Mouse (Mus musculus) hindbrain, embryonic 16.5 days (tissue): ENCODE measurements at regions not wholly inside any gene's neighbourhood (a gene's known extent, or its start where the extent isn't known, plus 50 kb on each side); places are given as distances from the start of the nearest gene placed in this dataset.

ENCODE experiments used
- ATAC-seq: fragments of 200-750 bp; cut with Nextera tagmentation; 2 replicates; pipeline ENCODE4 v1.8.0; 2017; ENCODE audit warnings: moderate TSS enrichment, moderate library complexity
- H3K27ac ChIP-seq: fragments of 300-500 bp; sonication (generic); 2 replicates; pipeline ENCODE4 v1.5.1; 2014; ENCODE audit warnings: low read depth, mild to moderate bottlenecking, control low read depth, low read length, moderate library complexity
- H3K27me3 ChIP-seq: fragments of 300-500 bp; sonication (generic); replicated peaks from 2 replicates; pipeline ENCODE4 v1.6.1; 2014; ENCODE audit warnings: low read length; ENCODE audit not compliant: control insufficient read depth, insufficient read depth
- H3K36me3 ChIP-seq: fragments of 300-500 bp; sonication (generic); 2 replicates; pipeline ENCODE4 v1.6.1; 2014; ENCODE audit warnings: mild to moderate bottlenecking, low read length, moderate library complexity, mixed read lengths; ENCODE audit not compliant: control insufficient read depth, insufficient read depth
- H3K4me1 ChIP-seq: fragments of 300-500 bp; sonication (generic); 2 replicates; pipeline ENCODE4 v1.6.1; 2014; ENCODE audit warnings: low read depth, low read length; ENCODE audit not compliant: control insufficient read depth, insufficient read depth
- H3K4me2 ChIP-seq: fragments of 300-500 bp; sonication (generic); 2 replicates; pipeline ENCODE4 v1.6.1; 2014; ENCODE audit warnings: mild to moderate bottlenecking, low read length, control low read depth, moderate library complexity
- H3K4me3 ChIP-seq: fragments of 300-500 bp; sonication (generic); 2 replicates; pipeline ENCODE4 v1.5.1; 2014; ENCODE audit warnings: mild to moderate bottlenecking, low read length, control low read depth, moderate library complexity
- H3K9ac ChIP-seq: fragments of 300-500 bp; sonication (generic); 2 replicates; pipeline ENCODE4 v1.6.1; 2014; ENCODE audit warnings: low read depth, mild to moderate bottlenecking, control low read depth, low read length, moderate library complexity
- H3K9me3 ChIP-seq: fragments of 300-500 bp; sonication (generic); 2 replicates; pipeline ENCODE4 v1.6.1; 2014; ENCODE audit warnings: mild to moderate bottlenecking, low read length, moderate library complexity; ENCODE audit not compliant: control insufficient read depth
- WGBS: fragments of 180-500 bp; shearing (Covaris S2); extraction: QIAGEN DNeasy Blood & Tissue Kit; methylation state at CpG from one replicate; pipeline ENCODE4 v1.1.7; 2014; 5-methylcytosine and 5-hydroxymethylcytosine counted together

GRCm38 (mm10) chr9:24006353-24006752, 91.4 kb upstream of the Npsr1 start:
- Histone ChIP-seq H3K4me2 (no peak overlapping the region), H3K27me3 (no peaks in the 10 kb centered on the region), H3K9ac (no peak overlapping the region), H3K4me3 (no peak overlapping the region), H3K4me1 (no peaks in the 10 kb centered on the region), H3K27ac (no peak overlapping the region), H3K9me3 (no peaks in the 10 kb centered on the region), H3K36me3 (no peaks in the 10 kb centered on the region)
- no peak for ATAC-seq
- 82% methylated on average over 1 of the region's 1 CpGs for WGBS

GRCm38 (mm10) chr9:24038274-24038673, 59.5 kb upstream of the Npsr1 start:
- H3K27me3 ChIP-seq, result no peaks in the 10 kb centered on the region
- H3K4me3 ChIP-seq, result no peak overlapping the region
- WGBS, result 58% methylated on average over 4 of the region's 4 CpGs
- no peak overlapping the region for H3K9ac ChIP-seq
- no peak for ATAC-seq
- no peaks in the 10 kb centered on the region for H3K9me3 ChIP-seq
- H3K36me3 ChIP-seq, result no peaks in the 10 kb centered on the region
- H3K27ac ChIP-seq, result no peak overlapping the region
- H3K4me1 ChIP-seq, result no peaks in the 10 kb centered on the region
- H3K4me2 ChIP-seq, result no peak overlapping the region
